Mouse (Mus musculus) embryonic facial prominence, embryonic 10.5 days (tissue): Measurements from ENCODE around the gene Gna15. TPM values are rescaled to one million over a fixed set of nuclear protein-coding genes. Genes with fewer than 3 reads are reported as not detected.

Experiments
- DNase-seq: peaks from one replicate; pipeline ENCODE4 v3.0.0-alpha.2; 2017; ENCODE audit warnings: low spot score
- H3K27ac ChIP-seq: fragments of 300-500 bp; sonication (generic); replicated peaks from 2 replicates; pipeline ENCODE4 v1.5.1; 2016; ENCODE audit warnings: mild to moderate bottlenecking
- H3K27me3 ChIP-seq: fragments of 300-500 bp; sonication (generic); replicated peaks from 2 replicates; pipeline ENCODE4 v1.6.1; 2016; ENCODE audit warnings: low read depth, mild to moderate bottlenecking; ENCODE audit not compliant: poor library complexity, severe bottlenecking
- H3K36me3 ChIP-seq: fragments of 300-500 bp; sonication (generic); replicated peaks from 2 replicates; pipeline ENCODE4 v1.6.1; 2016; ENCODE audit warnings: mild to moderate bottlenecking, moderate library complexity
- H3K4me1 ChIP-seq: fragments of 300-500 bp; sonication (generic); 2 replicates; pipeline ENCODE4 v1.6.1; 2016
- H3K4me3 ChIP-seq: fragments of 300-500 bp; sonication (generic); 2 replicates; pipeline ENCODE4 v1.5.1; 2016; ENCODE audit warnings: mild to moderate bottlenecking, moderate library complexity
- H3K9me3 ChIP-seq: fragments of 300-500 bp; sonication (generic); 2 replicates; pipeline ENCODE4 v1.6.1; 2016; ENCODE audit warnings: mild to moderate bottlenecking
- WGBS: fragments of 180-500 bp; shearing (Covaris S2); methylation state at CpG from one replicate; pipeline ENCODE4 v1.1.7; 2016; 5-methylcytosine and 5-hydroxymethylcytosine counted together
- polyA plus RNA-seq: library from polyadenylated mRNA; unstranded; fragments of >200 nt; fragmentation: Nextera tagmentation; extraction: Ambion mirVana; gene quantifications from 2 replicates; pipeline ENCODE4 v1.2.1, GENCODE M21; 2016

Gna15 gene
- polyA plus RNA-seq = 1.2 and 1.3 TPM in 2 replicates

- no peak for DNase-seq
- Histone ChIP-seq H3K4me1 (peaks cover 8% of the 10 kb centered on the region; the same call in 1 of the 2 replicates), H3K27ac (0 out of 2 replicates have a peak within 1 kb of the TSS, but pooled peaks have one; percentile 36), H3K4me3 (peak within 1 kb of the TSS; percentile 24), H3K9me3 (no peaks in the 10 kb centered on the region), H3K36me3 (peaks cover 13% of the 10 kb centered on the region), H3K27me3 (peaks cover 26% of the 10 kb centered on the region)
- 17% methylated on average over 9 of the region's 9 CpGs for WGBS
These were observed at the start of gene Gna15 for GRCm38 (mm10) chr10:81524051-81524605. Gene Gna15, minus strand, starts transcription at chr10:81524225.

GRCm38 (mm10) chr10:81572975-81573374 is 49.0 kb upstream of the Gna15 start:
- Histone ChIP-seq H3K4me3 (peak overlapping the region; percentile 54), H3K4me1 (peaks cover 81% of the 10 kb centered on the region), H3K9me3 (no peaks in the 10 kb centered on the region), H3K27ac (0 out of 2 replicates have a peak overlapping the region, but pooled peaks have one; percentile 26), H3K36me3 (no peaks in the 10 kb centered on the region), H3K27me3 (peaks cover 82% of the 10 kb centered on the region)
- 6% methylated on average over 9 of the region's 9 CpGs for WGBS
- no peak for DNase-seq

GRCm38 (mm10) chr10:81572133-81572671 is 48.2 kb upstream of the Gna15 start:
- Histone ChIP-seq H3K4me1 (peaks cover 89% of the 10 kb centered on the region), H3K4me3 (peak overlapping the region; percentile 54), H3K27me3 (peaks cover 82% of the 10 kb centered on the region), H3K27ac (peak overlapping the region; percentile 80), H3K9me3 (no peaks in the 10 kb centered on the region), H3K36me3 (0 out of 2 replicates have a peak, but pooled peaks cover 3% of the 10 kb centered on the region)
- WGBS = 2% methylated on average over 9 of the region's 9 CpGs
- DNase-seq = no peak

GRCm38 (mm10) chr10:81571501-81571876 is 47.5 kb upstream of the Gna15 start:
- H3K9me3 ChIP-seq = no peaks in the 10 kb centered on the region
- DNase-seq = peak; percentile 97
- peaks cover 96% of the 10 kb centered on the region for H3K4me1 ChIP-seq
- H3K4me3 ChIP-seq = peak overlapping the region; percentile 54
- peak overlapping the region; percentile 80 for H3K27ac ChIP-seq
- peaks cover 82% of the 10 kb centered on the region for H3K27me3 ChIP-seq
- H3K36me3 ChIP-seq = peaks cover 11% of the 10 kb centered on the region
- WGBS = under 1% methylated on average over 18 of the region's 18 CpGs

GRCm38 (mm10) chr10:81570831-81571500 is 46.9 kb upstream of the Gna15 start:
- peaks cover 82% of the 10 kb centered on the region for H3K27me3 ChIP-seq
- DNase-seq = peak; percentile 99
- H3K4me3 ChIP-seq = peak overlapping the region; percentile 54
- H3K27ac ChIP-seq = peak overlapping the region; percentile 82
- no peaks in the 10 kb centered on the region for H3K9me3 ChIP-seq
- under 1% methylated on average over 34 of the region's 34 CpGs for WGBS
- peaks cover 97% of the 10 kb centered on the region for H3K4me1 ChIP-seq
- peaks cover 16% of the 10 kb centered on the region for H3K36me3 ChIP-seq

GRCm38 (mm10) chr10:81570238-81570800 is 46.3 kb upstream of the Gna15 start:
- under 1% methylated on average over 10 of the region's 11 CpGs for WGBS
- Histone ChIP-seq H3K36me3 (peaks cover 22% of the 10 kb centered on the region), H3K4me3 (peak overlapping the region; percentile 54), H3K4me1 (peaks cover 97% of the 10 kb centered on the region), H3K27me3 (peaks cover 82% of the 10 kb centered on the region), H3K9me3 (no peaks in the 10 kb centered on the region), H3K27ac (peak overlapping the region; percentile 82)
- no peak for DNase-seq

GRCm38 (mm10) chr10:81569507-81570237 is 45.6 kb upstream of the Gna15 start:
- DNase-seq = peak; percentile 42
- 33% methylated on average over 9 of the region's 9 CpGs for WGBS
- Histone ChIP-seq H3K9me3 (no peaks in the 10 kb centered on the region), H3K27ac (peak overlapping the region; percentile 82), H3K27me3 (peaks cover 82% of the 10 kb centered on the region), H3K36me3 (peaks cover 29% of the 10 kb centered on the region), H3K4me3 (peak overlapping the region; percentile 54), H3K4me1 (peaks cover 97% of the 10 kb centered on the region)

GRCm38 (mm10) chr10:81568381-81569191 is 44.6 kb upstream of the Gna15 start:
- Histone ChIP-seq H3K36me3 (peaks cover 37% of the 10 kb centered on the region), H3K4me3 (peak overlapping the region; percentile 39), H3K27me3 (peaks cover 82% of the 10 kb centered on the region), H3K4me1 (peaks cover 97% of the 10 kb centered on the region), H3K9me3 (no peaks in the 10 kb centered on the region), H3K27ac (peak overlapping the region; percentile 82)
- WGBS = 8% methylated on average over 16 of the region's 16 CpGs
- peak; percentile 81 for DNase-seq

GRCm38 (mm10) chr10:81565257-81566228 is 41.5 kb upstream of the Gna15 start:
- Histone ChIP-seq H3K4me1 (peaks cover 96% of the 10 kb centered on the region), H3K27ac (peak overlapping the region; percentile 82), H3K27me3 (peaks cover 78% of the 10 kb centered on the region), H3K36me3 (peaks cover 60% of the 10 kb centered on the region), H3K9me3 (no peaks in the 10 kb centered on the region), H3K4me3 (peak overlapping the region; percentile 56; the same call in 1 of the 2 replicates)
- 21% methylated on average over 20 of the region's 20 CpGs for WGBS
- DNase-seq = peak; percentile 42

GRCm38 (mm10) chr10:81564734-81565133 is 40.7 kb upstream of the Gna15 start:
- H3K36me3 ChIP-seq = peaks cover 60% of the 10 kb centered on the region
- peak overlapping the region; percentile 82 for H3K27ac ChIP-seq
- DNase-seq = peak; percentile 82
- H3K4me1 ChIP-seq = peaks cover 96% of the 10 kb centered on the region
- WGBS = 9% methylated on average over 10 of the region's 10 CpGs
- H3K4me3 ChIP-seq = peak overlapping the region; percentile 56
- H3K9me3 ChIP-seq = no peaks in the 10 kb centered on the region
- H3K27me3 ChIP-seq = peaks cover 83% of the 10 kb centered on the region

- WGBS = 3% methylated on average over 10 of the region's 10 CpGs
- H3K36me3 ChIP-seq = peaks cover 60% of the 10 kb centered on the region
- H3K4me3 ChIP-seq = peak overlapping the region; percentile 56
- peaks cover 95% of the 10 kb centered on the region for H3K4me1 ChIP-seq
- H3K9me3 ChIP-seq = no peaks in the 10 kb centered on the region
- peaks cover 78% of the 10 kb centered on the region for H3K27me3 ChIP-seq
- peak overlapping the region; percentile 82 for H3K27ac ChIP-seq
- DNase-seq = peak; percentile 72
These were observed 40.2 kb upstream of the Gna15 start for GRCm38 (mm10) chr10:81564216-81564615.
